Comparison of ENCODE assay signal across 14 mouse cellular contexts in genomic region chr6:15780688-15781087, GRCm38 (mm10).
"Had no signal": no experiment of that assay in that cellular context is flagged by ENCODE, and none has a peak within 500 bp of the region (broad histone marks: within the 10 kb centered on the region; RNA-seq: fewer than 3 reads in every experiment).

No protein-coding gene starts in this region.

- H3K27me3 ChIP-seq: limb, embryonic 12.5 days; liver, embryonic 13.5 days had no signal

- DNase-seq: kidney, adult 18-20 months; kidney, postnatal 10 days; liver; liver, embryonic 13.5 days; lung, adult 2 months; lung, postnatal 10 days; lung, postnatal 4 days; midbrain, embryonic 14.5 days; thymus, adult 18-20 months; thymus, postnatal 14 days had no signal

- H3K4me1 ChIP-seq: limb, embryonic 12.5 days; liver, embryonic 13.5 days; midbrain, embryonic 10.5 days had no signal

- H3K4me2 ChIP-seq: limb, embryonic 12.5 days; liver, embryonic 13.5 days had no signal

- H3K4me3 ChIP-seq: limb, embryonic 12.5 days; liver, embryonic 13.5 days; midbrain, embryonic 10.5 days; myocyte had no signal

- H3K27ac ChIP-seq: limb, embryonic 12.5 days; liver, embryonic 13.5 days; midbrain, embryonic 10.5 days; stomach, postnatal 0 days had no signal

- H3K36me3 ChIP-seq: limb, embryonic 12.5 days; liver, embryonic 13.5 days; midbrain, embryonic 10.5 days had no signal

- H3K9me3 ChIP-seq: limb, embryonic 12.5 days; liver, embryonic 13.5 days; midbrain, embryonic 10.5 days had no signal

- H3K9ac ChIP-seq: limb, embryonic 12.5 days; liver, embryonic 13.5 days had no signal
